Mouse (Mus musculus): ENCODE measurements around the gene Ndufb2. TPM values are rescaled to one million over a fixed set of nuclear protein-coding genes. Genes with fewer than 3 reads are reported as not detected.

The Ndufb2 gene
- polyA plus RNA-seq, 1 experiment from 2014 or later = 19.3 TPM

DNA sequence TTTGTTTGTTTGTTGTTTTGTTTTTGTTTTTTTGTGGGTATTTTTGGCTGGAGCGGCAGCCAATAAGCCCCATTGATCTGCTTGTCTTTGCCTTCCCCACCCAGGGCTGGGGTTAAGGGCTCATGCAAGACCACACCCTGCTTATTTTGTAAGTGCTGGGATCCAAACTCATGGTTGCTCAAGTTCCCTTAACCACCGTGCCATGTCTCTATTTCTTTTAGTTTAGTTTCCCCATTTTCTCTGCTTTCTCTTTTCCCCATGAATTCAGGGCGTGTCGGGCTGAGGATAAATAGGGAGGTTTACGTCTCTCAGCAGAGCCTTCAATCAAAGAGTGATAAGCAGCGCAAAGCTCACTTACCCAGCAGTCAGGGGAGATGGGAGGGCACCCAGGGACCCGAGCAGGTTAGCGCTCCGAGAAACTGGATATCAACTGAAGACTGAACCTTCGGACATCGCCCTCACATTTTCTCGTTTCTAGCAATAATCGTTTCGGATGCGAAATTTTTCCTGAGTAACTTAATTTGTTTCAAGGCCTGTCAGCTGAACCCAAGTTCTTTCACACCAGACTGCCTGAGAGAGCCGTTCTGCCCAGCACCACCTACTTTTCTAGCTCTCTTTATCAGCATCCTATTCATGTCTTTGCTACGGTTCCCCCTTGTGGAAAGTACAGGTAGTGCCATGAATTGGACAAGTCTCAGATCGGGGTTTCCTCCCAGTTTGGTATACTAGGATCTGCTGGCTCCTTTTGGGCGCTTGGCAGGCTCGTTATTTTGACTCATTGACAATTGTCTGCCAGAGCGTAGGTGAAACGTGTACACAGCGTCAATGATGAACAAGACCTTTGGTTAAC lies 30.0 kb upstream of the Ndufb2 start:
- H3K79me2 ChIP-seq (ENCODE audit: inconsistent target) = no peaks in the 10 kb centered on the region
- H3K36me3 ChIP-seq (ENCODE audit: inconsistent target) = no peaks in the 10 kb centered on the region
- WGBS (ENCODE audit: missing documents) = 23% methylated on average over 23 of the region's 23 CpGs
- H3K4me3 ChIP-seq (ENCODE audit: inconsistent target) = peak overlapping the region; percentile 7; the same call in 1 of the 2 replicates
- H3K27ac ChIP-seq = no peak overlapping the region

DNA sequence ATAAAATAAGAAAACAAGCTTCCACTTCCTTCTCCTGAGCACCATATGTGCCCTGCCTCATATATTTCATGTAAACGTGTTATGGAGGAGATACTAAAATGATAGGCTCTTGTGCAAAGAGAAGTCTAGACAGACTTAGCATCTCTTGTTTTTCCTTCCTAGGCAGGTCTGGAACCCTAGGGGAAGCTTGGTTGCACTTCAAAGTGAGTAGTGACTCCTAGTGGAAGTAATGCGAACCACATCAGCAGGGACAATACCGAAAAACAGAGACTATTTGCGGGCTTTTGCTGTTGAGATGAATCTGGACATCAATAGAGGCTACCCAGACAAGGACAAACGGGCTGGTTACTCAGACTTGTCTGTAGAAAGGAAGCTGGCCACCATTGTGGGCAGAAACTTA lies 24.8 kb upstream of the Ndufb2 start:
- no peaks in the 10 kb centered on the region for H3K36me3 ChIP-seq (ENCODE audit: inconsistent target)
- WGBS (ENCODE audit: missing documents) = 14% methylated on average over 5 of the region's 5 CpGs
- no peak overlapping the region for H3K4me3 ChIP-seq (ENCODE audit: inconsistent target)
- no peak overlapping the region for H3K27ac ChIP-seq
- no peaks in the 10 kb centered on the region for H3K79me2 ChIP-seq (ENCODE audit: inconsistent target)

DNA sequence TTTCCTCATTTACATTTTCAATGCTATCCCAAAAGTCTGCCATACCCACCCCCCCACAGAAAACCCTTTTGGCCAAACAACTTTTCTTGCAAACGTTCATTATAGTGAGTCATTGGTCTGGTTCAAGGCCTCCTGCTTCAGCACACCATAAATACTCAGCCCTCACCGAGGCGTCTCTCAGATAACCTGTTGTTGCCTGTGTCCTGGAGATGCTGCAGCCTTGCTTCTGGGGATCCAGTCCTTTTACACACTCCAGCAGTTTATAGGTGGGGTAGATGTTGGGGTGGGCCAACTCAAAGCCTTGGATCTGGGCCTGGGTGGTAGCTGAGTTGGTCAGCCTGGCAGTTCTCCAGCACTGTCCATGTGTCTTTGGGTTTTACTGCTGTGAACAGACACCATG lies 21.9 kb upstream of the Ndufb2 start:
- Histone ChIP-seq H3K4me3 (ENCODE audit: inconsistent target) (no peak overlapping the region), H3K79me2 (ENCODE audit: inconsistent target) (no peaks in the 10 kb centered on the region; the same call in 1 of the 2 replicates), H3K36me3 (ENCODE audit: inconsistent target) (no peaks in the 10 kb centered on the region), H3K27ac (no peak overlapping the region)
- WGBS (ENCODE audit: missing documents) = 100% methylated on average over 3 of the region's 3 CpGs

DNA sequence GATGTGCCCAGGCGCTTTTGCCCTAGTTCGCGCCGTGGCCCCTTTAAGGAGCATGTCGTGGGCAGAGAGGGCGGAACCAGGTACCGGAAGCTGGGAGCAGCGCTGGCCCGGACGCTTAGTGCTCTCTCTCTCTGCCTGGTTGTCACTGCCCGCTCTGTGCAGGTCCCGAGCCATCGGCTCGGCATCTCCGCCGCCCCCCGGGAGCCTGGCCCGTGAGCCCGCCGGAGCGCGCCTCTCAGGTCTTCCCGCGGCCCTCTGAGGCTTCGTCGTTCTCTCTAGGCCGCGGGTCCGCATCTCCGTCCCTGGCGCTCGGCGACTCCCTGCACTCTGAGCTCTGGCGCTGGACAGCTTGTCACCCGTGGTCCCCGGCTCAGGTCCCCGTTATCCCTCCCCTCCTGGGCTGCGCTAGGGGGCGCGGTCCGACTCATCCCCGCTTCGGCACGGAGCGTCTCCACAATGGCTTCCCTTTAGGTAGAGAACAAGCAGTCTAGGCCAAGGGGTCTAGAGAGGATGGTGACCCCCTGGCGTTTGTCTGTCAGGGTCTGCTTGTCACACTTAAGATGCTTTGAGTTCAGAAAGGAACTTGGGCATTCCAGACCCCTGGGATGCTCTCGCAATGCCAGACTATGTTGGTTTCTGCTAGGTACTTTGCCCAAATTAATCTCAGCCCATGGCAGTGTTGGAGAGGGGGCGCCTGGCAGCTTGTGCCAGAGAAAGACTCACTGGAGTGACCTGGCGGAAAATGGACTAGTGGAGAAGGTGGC lies 18.4 kb upstream of the Ndufb2 start, which contains the start of gene Adck2:
Adck2 (plus strand) TSS at position 83 of the 764 bp plus-strand sequence.
- peaks cover 26% of the 10 kb centered on the region for H3K36me3 ChIP-seq (ENCODE audit: inconsistent target)
- 2% methylated on average over 47 of the region's 49 CpGs for WGBS (ENCODE audit: missing documents)
- no peaks in the 10 kb centered on the region; the same call in 1 of the 2 replicates for H3K79me2 ChIP-seq (ENCODE audit: inconsistent target)
- peak within 1 kb of the TSS; percentile 33 for H3K27ac ChIP-seq
- peak within 1 kb of the TSS; percentile 74 for H3K4me3 ChIP-seq (ENCODE audit: inconsistent target)

DNA sequence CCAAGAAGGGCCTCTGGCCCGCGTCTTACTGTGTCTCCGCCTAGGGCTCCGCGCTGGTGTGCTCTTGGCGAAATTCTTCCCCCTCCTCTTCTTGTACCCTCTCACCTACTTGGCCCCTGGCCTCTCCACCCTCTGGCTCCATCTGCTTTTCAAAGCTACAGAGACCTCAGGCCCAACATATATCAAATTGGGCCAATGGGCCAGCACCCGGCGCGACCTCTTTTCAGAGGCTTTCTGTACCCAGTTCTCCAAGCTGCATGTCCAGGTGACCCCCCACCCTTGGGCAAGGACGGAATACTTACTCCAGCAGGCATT lies 17.9 kb upstream of the Ndufb2 start:
- peaks cover 31% of the 10 kb centered on the region for H3K36me3 ChIP-seq (ENCODE audit: inconsistent target)
- peak overlapping the region; percentile 74 for H3K4me3 ChIP-seq (ENCODE audit: inconsistent target)
- peak overlapping the region; percentile 24 for H3K27ac ChIP-seq
- H3K79me2 ChIP-seq (ENCODE audit: inconsistent target) = no peaks in the 10 kb centered on the region; the same call in 1 of the 2 replicates
- 43% methylated on average over 10 of the region's 10 CpGs for WGBS (ENCODE audit: missing documents)

DNA sequence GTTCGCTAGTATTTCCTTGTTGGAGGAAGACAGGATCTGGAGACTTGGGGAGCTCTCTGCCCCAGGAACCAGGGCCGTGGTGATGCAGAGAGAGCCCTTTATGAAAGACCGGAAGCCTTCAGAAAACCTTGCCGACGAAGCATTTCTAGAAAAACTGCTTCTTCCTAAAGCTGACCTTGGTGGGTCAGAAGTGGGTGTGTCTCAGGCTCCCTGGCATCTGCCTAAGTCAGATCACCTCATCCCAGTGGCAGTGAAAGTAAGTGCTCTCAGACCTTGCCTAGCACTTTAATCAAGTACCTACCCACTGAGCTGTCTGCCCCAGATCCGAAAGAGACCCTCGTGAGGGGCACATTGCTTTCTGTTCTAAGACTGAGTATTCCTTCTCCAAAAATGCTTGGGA lies 17.4 kb upstream of the Ndufb2 start:
- Histone ChIP-seq H3K36me3 (ENCODE audit: inconsistent target) (peaks cover 35% of the 10 kb centered on the region), H3K79me2 (ENCODE audit: inconsistent target) (no peaks in the 10 kb centered on the region; the same call in 1 of the 2 replicates), H3K4me3 (ENCODE audit: inconsistent target) (peak overlapping the region; percentile 74), H3K27ac (no peak overlapping the region)
- WGBS (ENCODE audit: missing documents) = 74% methylated on average over 7 of the region's 7 CpGs

DNA sequence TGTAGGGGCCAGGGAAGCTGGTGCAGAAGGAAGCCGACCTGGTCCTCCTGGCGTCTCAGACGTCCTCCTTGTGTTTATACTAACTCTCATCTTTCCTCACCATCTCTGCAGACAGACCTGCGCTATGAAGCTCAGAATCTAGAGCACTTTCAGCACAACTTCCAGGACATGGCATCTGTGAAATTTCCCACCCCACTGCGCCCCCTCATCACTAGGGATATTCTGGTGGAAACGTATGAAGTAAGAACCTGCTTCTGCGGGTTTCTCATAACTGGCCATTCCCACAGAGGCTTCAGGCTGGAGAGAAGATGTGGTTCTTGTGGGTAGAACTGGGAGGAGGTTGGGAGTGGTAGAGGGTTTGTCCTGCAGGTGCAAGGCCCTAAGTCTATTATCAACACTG lies 12.8 kb upstream of the Ndufb2 start:
- no peak overlapping the region for H3K4me3 ChIP-seq (ENCODE audit: inconsistent target)
- peaks cover 68% of the 10 kb centered on the region for H3K36me3 ChIP-seq (ENCODE audit: inconsistent target)
- no peak overlapping the region for H3K27ac ChIP-seq
- 95% methylated on average over 7 of the region's 7 CpGs for WGBS (ENCODE audit: missing documents)
- H3K79me2 ChIP-seq (ENCODE audit: inconsistent target) = no peaks in the 10 kb centered on the region; the same call in 1 of the 2 replicates

DNA sequence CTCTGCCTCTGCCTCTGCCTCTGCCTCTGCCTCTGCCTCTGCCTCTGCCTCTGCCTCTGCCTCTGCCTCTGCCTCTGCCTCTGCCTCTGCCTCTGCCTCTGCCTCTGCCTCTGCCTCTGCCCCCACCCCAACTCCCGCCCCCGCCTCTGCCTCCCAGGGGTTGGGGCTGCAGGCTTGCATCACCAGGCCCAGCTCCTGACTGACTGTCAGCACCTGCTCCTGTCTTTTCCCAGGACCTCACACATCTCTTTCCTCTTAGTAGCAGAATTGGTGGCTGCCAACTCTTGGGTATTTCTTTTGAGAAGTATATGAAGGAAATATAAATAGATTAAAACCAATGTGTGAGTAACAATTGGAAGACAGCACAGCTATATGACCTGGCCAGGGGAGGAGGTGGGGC lies 11.8 kb upstream of the Ndufb2 start:
- Histone ChIP-seq H3K27ac (no peak overlapping the region), H3K79me2 (ENCODE audit: inconsistent target) (no peaks in the 10 kb centered on the region), H3K36me3 (ENCODE audit: inconsistent target) (peaks cover 78% of the 10 kb centered on the region), H3K4me3 (ENCODE audit: inconsistent target) (no peak overlapping the region)
- no CpG with 5 or more reads among the region's 2 CpGs for WGBS (ENCODE audit: missing documents)

DNA sequence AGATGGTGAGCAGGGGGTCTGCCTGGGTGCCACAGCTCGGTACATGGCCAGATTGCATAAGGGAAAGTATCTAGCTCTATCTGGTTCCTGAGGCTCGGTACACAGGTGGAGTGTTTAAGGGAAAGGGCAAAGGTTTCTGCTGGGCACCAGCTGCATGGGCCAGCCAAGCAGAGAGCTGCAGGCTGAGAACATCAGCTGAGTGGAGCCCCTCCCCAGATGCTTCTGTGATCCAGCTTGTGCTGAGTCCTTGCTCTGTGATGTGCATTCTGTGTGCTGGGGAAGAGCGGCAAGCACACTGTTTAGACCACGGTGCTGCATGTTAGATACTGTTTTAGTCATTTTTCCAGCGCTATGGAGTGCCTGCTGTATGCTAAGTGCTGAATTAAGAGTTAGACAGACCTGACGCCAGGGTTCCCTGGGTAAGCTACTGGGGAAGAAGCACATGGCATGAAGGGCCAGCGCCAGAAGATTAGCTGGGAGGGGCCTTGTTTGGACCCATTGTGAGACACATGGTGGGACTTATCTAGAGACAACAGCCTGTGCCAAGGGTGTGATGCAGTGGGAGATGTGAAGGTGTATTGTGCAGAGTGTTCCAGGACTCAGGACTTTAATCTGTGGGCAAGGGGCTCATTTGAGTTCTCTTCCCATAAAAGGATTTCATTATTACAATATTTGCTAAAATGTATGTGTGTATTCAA lies 11.1 kb upstream of the Ndufb2 start:
- no peaks in the 10 kb centered on the region for H3K79me2 ChIP-seq (ENCODE audit: inconsistent target)
- no peak overlapping the region for H3K4me3 ChIP-seq (ENCODE audit: inconsistent target)
- H3K27ac ChIP-seq = no peak overlapping the region
- WGBS (ENCODE audit: missing documents) = 95% methylated on average over 7 of the region's 7 CpGs
- peaks cover 85% of the 10 kb centered on the region for H3K36me3 ChIP-seq (ENCODE audit: inconsistent target)

DNA sequence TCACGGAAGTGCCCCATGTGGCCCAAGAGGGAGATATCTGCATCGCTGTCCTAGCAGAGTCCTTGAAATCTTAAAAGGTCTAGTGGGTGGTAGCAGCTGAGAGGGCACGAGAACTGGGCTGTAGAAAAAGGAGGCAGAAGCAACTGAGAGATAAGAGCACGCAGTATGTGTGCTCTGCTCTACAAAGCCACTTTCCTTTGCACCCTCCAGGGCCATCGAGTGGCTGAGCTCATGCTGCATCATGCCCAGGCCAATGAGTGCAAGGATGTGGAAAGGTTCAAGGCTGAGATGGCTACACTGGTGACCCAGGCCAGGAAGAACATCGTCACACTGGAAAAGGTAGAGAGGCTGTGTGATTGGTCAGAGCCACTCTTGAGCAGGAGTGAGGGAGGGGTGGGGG lies 6.9 kb upstream of the Ndufb2 start, which contains the start of gene Gm42420:
Gm42420 (plus strand) TSS at position 237 of the 400 bp plus-strand sequence.
- Histone ChIP-seq H3K36me3 (ENCODE audit: inconsistent target) (peaks cover 75% of the 10 kb centered on the region), H3K79me2 (ENCODE audit: inconsistent target) (no peaks in the 10 kb centered on the region), H3K27ac (no peak within 1 kb of the TSS), H3K4me3 (ENCODE audit: inconsistent target) (no peak within 1 kb of the TSS)
- 95% methylated on average over 6 of the region's 6 CpGs for WGBS (ENCODE audit: missing documents)

DNA sequence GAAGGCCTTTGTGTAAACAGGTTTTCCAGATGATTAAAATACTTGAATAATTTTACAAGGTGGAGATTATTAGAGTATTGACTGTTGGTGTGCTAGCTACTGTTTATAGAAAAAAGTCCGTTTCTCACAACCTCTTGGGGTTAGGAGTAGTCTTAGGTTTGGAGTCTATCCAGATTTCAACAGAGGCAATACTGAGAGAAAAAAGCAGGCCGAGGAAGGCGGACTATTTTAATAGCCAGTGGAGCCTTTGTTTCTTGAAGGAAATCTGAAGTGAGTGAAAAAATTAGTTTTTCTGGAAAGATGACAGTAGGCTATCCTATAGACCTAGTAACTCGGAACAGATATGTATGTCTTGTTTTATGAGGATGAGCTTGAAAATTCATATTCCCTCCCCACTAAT lies 893 bp upstream of the Ndufb2 start:
- no peak overlapping the region for H3K27ac ChIP-seq

DNA sequence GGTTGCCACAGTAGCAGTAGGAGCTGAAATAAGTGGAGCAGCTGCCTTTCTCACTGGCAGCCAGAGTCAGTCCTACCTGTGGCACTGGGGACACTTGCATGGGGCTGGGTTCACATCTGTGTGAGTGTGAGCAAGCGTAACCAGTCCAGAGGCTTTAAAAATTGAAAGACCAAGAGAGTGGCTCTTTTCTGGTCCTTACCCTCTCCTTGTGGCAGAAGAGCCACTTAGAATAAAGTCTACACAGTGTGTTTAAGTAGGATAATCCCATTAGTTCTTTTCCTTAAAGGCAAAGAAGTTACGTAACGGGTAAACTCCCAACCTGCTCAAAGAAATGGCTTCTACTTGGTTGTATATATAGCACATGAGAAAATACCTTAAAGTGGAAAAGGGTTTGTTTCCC lies 8.5 kb downstream of the Ndufb2 start:
- H3K79me2 ChIP-seq (ENCODE audit: inconsistent target) = no peaks in the 10 kb centered on the region
- no peak overlapping the region for H3K4me3 ChIP-seq (ENCODE audit: inconsistent target)
- WGBS (ENCODE audit: missing documents) = 100% methylated on average over 3 of the region's 3 CpGs
- no peak overlapping the region for H3K27ac ChIP-seq
- peaks cover 34% of the 10 kb centered on the region for H3K36me3 ChIP-seq (ENCODE audit: inconsistent target)

More for the DNA sequence above, 893 bp upstream of the Ndufb2 start:
- Histone ChIP-seq H3K36me3 (ENCODE audit: inconsistent target) (peaks cover 23% of the 10 kb centered on the region), H3K4me3 (ENCODE audit: inconsistent target) (no peak overlapping the region), H3K79me2 (ENCODE audit: inconsistent target) (peaks cover 26% of the 10 kb centered on the region; the same call in 1 of the 2 replicates)
- 98% methylated on average over 4 of the region's 4 CpGs for WGBS (ENCODE audit: missing documents)

DNA sequence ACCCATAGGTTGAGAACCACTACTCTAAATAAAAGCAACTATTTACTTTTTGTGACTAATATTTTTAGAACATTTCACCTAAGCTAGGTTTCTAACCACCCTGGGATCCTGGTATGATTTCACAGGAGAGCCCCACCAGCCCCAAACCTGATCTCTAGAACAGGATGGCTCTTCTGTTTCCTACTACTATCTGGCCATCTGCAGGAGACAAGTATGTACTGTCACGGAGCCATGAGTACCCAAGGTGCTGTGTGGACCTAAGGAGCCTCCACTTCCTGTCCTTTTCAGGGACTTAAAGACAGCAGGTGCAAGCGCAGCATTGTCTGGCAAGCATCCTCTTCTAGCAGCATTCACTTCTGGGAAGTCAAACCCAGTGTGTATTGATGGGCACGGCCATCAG lies 9.5 kb downstream of the Ndufb2 start:
- Histone ChIP-seq H3K4me3 (ENCODE audit: inconsistent target) (no peak overlapping the region), H3K79me2 (ENCODE audit: inconsistent target) (no peaks in the 10 kb centered on the region), H3K36me3 (ENCODE audit: inconsistent target) (peaks cover 34% of the 10 kb centered on the region), H3K27ac (no peak overlapping the region)
- WGBS (ENCODE audit: missing documents) = 49% methylated on average over 3 of the region's 3 CpGs

DNA sequence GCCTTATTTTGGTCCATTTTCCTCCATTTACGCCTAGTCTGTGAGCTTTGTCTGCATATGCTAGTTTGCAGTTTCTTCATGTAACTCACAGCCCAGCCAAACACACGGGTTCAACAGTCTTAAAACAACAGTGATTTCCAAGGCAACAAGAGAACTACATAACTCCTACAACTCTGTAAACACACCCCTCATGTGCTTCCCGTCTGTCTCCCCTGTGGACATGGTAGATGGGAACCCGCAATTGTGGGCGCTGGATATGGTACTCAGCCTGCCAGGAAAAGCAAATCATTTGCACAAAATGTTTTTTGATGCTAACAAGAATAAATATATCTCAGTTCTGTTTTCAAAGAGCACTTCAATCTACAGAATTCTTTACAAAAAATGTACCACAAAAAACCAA lies 12.2 kb downstream of the Ndufb2 start:
- H3K36me3 ChIP-seq (ENCODE audit: inconsistent target) = peaks cover 13% of the 10 kb centered on the region
- no peak overlapping the region for H3K4me3 ChIP-seq (ENCODE audit: inconsistent target)
- 98% methylated on average over 5 of the region's 5 CpGs for WGBS (ENCODE audit: missing documents)
- no peaks in the 10 kb centered on the region for H3K79me2 ChIP-seq (ENCODE audit: inconsistent target)
- H3K27ac ChIP-seq = no peak overlapping the region
